Mouse (Mus musculus): ENCODE measurements around the gene Ddx58. TPM values are rescaled to one million over a fixed set of nuclear protein-coding genes. Genes with fewer than 3 reads are reported as not detected.

Ddx58 gene
- polyA plus RNA-seq, 1 experiment: 22.2 TPM

- H3K36me3 ChIP-seq (ENCODE audit: control insufficient read depth, insufficient read depth, low read length): peaks cover 9% of the 10 kb centered on the region
- no peak for DNase-seq (ENCODE audit: low read depth in 1 of 2, low spot score in 2 of 2)
- 82% methylated on average over 2 of the region's 2 CpGs for WGBS
These were observed 47.4 kb downstream of the Ddx58 start for GRCm38 (mm10) chr4:40192246-40192645.

GRCm38 (mm10) chr4:40187956-40188355 is 51.7 kb downstream of the Ddx58 start:
- DNase-seq (ENCODE audit: low read depth in 1 of 2, low spot score in 2 of 2): no peak
- Histone ChIP-seq H3K4me3 (ENCODE audit: extremely low read depth, insufficient read depth, insufficient read length) (no peak overlapping the region), H3K36me3 (ENCODE audit: control insufficient read depth, insufficient read depth, low read length) (peaks cover 9% of the 10 kb centered on the region), H3K27ac (ENCODE audit: insufficient read depth, low read length) (no peak overlapping the region), H3K4me1 (ENCODE audit: control insufficient read depth, insufficient read depth, insufficient read length) (no peaks in the 10 kb centered on the region), H3K27me3 (ENCODE audit: control insufficient read depth, insufficient read depth, low read length) (no peaks in the 10 kb centered on the region)
- TF ChIP-seq POLR2A (IDR thresholded peaks at IDR 0.05; ENCODE audit: low read depth, low read length) (no peak), CTCF (IDR thresholded peaks at IDR 0.05; ENCODE audit: extremely low read depth, insufficient read depth, insufficient read length, insufficient replicate concordance) (no peak)
- 94% methylated on average over 7 of the region's 7 CpGs for WGBS

More at GRCm38 (mm10) chr4:40192246-40192645, 47.4 kb downstream of the Ddx58 start:
- Histone ChIP-seq H3K27me3 (ENCODE audit: control insufficient read depth, insufficient read depth, low read length) (no peaks in the 10 kb centered on the region), H3K4me3 (ENCODE audit: extremely low read depth, insufficient read depth, insufficient read length) (no peak overlapping the region), H3K27ac (ENCODE audit: insufficient read depth, low read length) (no peak overlapping the region), H3K4me1 (ENCODE audit: control insufficient read depth, insufficient read depth, insufficient read length) (no peaks in the 10 kb centered on the region)
- TF ChIP-seq POLR2A (IDR thresholded peaks at IDR 0.05; ENCODE audit: low read depth, low read length): no peak
- TF ChIP-seq CTCF (IDR thresholded peaks at IDR 0.05; ENCODE audit: extremely low read depth, insufficient read depth, insufficient read length, insufficient replicate concordance): no peak

DNA sequence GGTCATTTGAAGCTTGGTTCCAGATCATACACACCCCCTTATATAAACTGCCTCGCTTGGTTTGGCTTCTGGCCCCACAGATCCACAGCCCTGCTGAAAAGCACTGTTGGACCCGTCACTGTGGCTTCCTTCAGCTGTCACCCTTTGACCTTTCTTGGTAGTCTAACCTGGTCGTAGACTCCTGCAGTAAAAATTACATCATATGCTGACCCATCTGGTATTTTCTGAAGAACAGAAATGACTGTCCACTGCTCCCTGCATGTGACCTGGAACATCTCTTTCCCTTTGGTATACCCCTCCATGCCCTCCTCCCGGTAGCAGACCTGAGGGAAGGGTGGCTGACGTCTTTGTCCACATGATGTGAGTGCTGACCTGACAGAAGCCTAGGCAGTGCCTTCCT is 55.2 kb downstream of the Ddx58 start:
- H3K4me1 ChIP-seq (ENCODE audit: control insufficient read depth, insufficient read depth, insufficient read length): no peaks in the 10 kb centered on the region
- 92% methylated on average over 5 of the region's 5 CpGs for WGBS
- no peak overlapping the region for H3K4me3 ChIP-seq (ENCODE audit: extremely low read depth, insufficient read depth, insufficient read length)
- no peaks in the 10 kb centered on the region for H3K27me3 ChIP-seq (ENCODE audit: control insufficient read depth, insufficient read depth, low read length)
- TF ChIP-seq POLR2A (IDR thresholded peaks at IDR 0.05; ENCODE audit: low read depth, low read length) (no peak), CTCF (IDR thresholded peaks at IDR 0.05; ENCODE audit: extremely low read depth, insufficient read depth, insufficient read length, insufficient replicate concordance) (no peak)
- peaks cover 4% of the 10 kb centered on the region for H3K36me3 ChIP-seq (ENCODE audit: control insufficient read depth, insufficient read depth, low read length)
- DNase-seq (ENCODE audit: low read depth in 1 of 2, low spot score in 2 of 2): no peak
- no peak overlapping the region for H3K27ac ChIP-seq (ENCODE audit: insufficient read depth, low read length)

GRCm38 (mm10) chr4:40183781-40184180 is 55.8 kb downstream of the Ddx58 start:
- Histone ChIP-seq H3K4me1 (ENCODE audit: control insufficient read depth, insufficient read depth, insufficient read length) (no peaks in the 10 kb centered on the region), H3K27me3 (ENCODE audit: control insufficient read depth, insufficient read depth, low read length) (no peaks in the 10 kb centered on the region), H3K36me3 (ENCODE audit: control insufficient read depth, insufficient read depth, low read length) (peaks cover 4% of the 10 kb centered on the region; the same call in 1 of the 2 replicates), H3K27ac (ENCODE audit: insufficient read depth, low read length) (no peak overlapping the region), H3K4me3 (ENCODE audit: extremely low read depth, insufficient read depth, insufficient read length) (no peak overlapping the region)
- WGBS: 96% methylated on average over 6 of the region's 6 CpGs
- no peak for TF ChIP-seq CTCF (IDR thresholded peaks at IDR 0.05; ENCODE audit: extremely low read depth, insufficient read depth, insufficient read length, insufficient replicate concordance)
- TF ChIP-seq POLR2A (IDR thresholded peaks at IDR 0.05; ENCODE audit: low read depth, low read length): no peak
- no peak for DNase-seq (ENCODE audit: low read depth in 1 of 2, low spot score in 2 of 2)

- Histone ChIP-seq H3K4me1 (ENCODE audit: control insufficient read depth, insufficient read depth, insufficient read length) (no peaks in the 10 kb centered on the region), H3K27ac (ENCODE audit: insufficient read depth, low read length) (no peak overlapping the region), H3K36me3 (ENCODE audit: control insufficient read depth, insufficient read depth, low read length) (peaks cover 5% of the 10 kb centered on the region; the same call in 1 of the 2 replicates), H3K27me3 (ENCODE audit: control insufficient read depth, insufficient read depth, low read length) (no peaks in the 10 kb centered on the region), H3K4me3 (ENCODE audit: extremely low read depth, insufficient read depth, insufficient read length) (no peak overlapping the region)
- 51% methylated on average over 14 of the region's 14 CpGs for WGBS
- DNase-seq (ENCODE audit: low read depth in 1 of 2, low spot score in 2 of 2): peak; percentile 14 to 58
- TF ChIP-seq POLR2A (IDR thresholded peaks at IDR 0.05; ENCODE audit: low read depth, low read length) (no peak), CTCF (IDR thresholded peaks at IDR 0.05; ENCODE audit: extremely low read depth, insufficient read depth, insufficient read length, insufficient replicate concordance) (peak; percentile 64; the same call in 1 of the 2 replicates)
These were observed 56.8 kb downstream of the Ddx58 start for GRCm38 (mm10) chr4:40182651-40183320.

DNA sequence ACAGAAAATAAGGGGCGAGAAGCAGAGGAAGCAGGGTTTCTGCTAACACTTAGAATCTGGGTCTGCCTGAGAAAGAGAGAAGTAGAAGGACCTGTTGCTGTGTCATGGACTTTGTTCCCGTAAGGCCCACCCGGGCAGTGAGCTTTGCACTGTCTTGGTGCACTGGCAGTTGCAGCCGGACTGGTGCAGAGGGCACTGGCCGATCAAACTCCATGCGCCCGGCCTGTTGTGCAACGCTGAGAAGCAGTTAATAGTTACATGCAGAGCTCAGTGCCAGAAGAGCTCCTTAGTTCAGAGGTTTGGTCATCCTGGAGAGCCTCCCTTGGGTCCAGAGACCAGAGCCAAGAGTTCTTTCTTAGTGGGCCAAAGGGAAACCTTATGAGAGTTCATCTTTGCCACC is 57.9 kb downstream of the Ddx58 start:
- H3K27ac ChIP-seq (ENCODE audit: insufficient read depth, low read length): no peak overlapping the region
- no peak overlapping the region for H3K4me3 ChIP-seq (ENCODE audit: extremely low read depth, insufficient read depth, insufficient read length)
- H3K27me3 ChIP-seq (ENCODE audit: control insufficient read depth, insufficient read depth, low read length): no peaks in the 10 kb centered on the region
- no peak for DNase-seq (ENCODE audit: low read depth in 1 of 2, low spot score in 2 of 2)
- no peaks in the 10 kb centered on the region for H3K4me1 ChIP-seq (ENCODE audit: control insufficient read depth, insufficient read depth, insufficient read length)
- peaks cover 8% of the 10 kb centered on the region; the same call in 1 of the 2 replicates for H3K36me3 ChIP-seq (ENCODE audit: control insufficient read depth, insufficient read depth, low read length)
- WGBS: 95% methylated on average over 8 of the region's 8 CpGs
- TF ChIP-seq POLR2A (IDR thresholded peaks at IDR 0.05; ENCODE audit: low read depth, low read length) (no peak), CTCF (IDR thresholded peaks at IDR 0.05; ENCODE audit: extremely low read depth, insufficient read depth, insufficient read length, insufficient replicate concordance) (no peak)

- no peak overlapping the region for H3K27ac ChIP-seq (ENCODE audit: insufficient read depth, low read length)
These were observed 59.6 kb downstream of the Ddx58 start for GRCm38 (mm10) chr4:40180046-40180445.

More at GRCm38 (mm10) chr4:40180046-40180445, 59.6 kb downstream of the Ddx58 start:
- 92% methylated on average over 6 of the region's 6 CpGs for WGBS
- H3K4me3 ChIP-seq (ENCODE audit: extremely low read depth, insufficient read depth, insufficient read length): no peak overlapping the region
- no peak for DNase-seq (ENCODE audit: low read depth in 1 of 2, low spot score in 2 of 2)
- TF ChIP-seq CTCF (IDR thresholded peaks at IDR 0.05; ENCODE audit: extremely low read depth, insufficient read depth, insufficient read length, insufficient replicate concordance): no peak
- H3K36me3 ChIP-seq (ENCODE audit: control insufficient read depth, insufficient read depth, low read length): peaks cover 9% of the 10 kb centered on the region; the same call in 1 of the 2 replicates
- no peaks in the 10 kb centered on the region for H3K27me3 ChIP-seq (ENCODE audit: control insufficient read depth, insufficient read depth, low read length)
- no peaks in the 10 kb centered on the region for H3K4me1 ChIP-seq (ENCODE audit: control insufficient read depth, insufficient read depth, insufficient read length)

Data from spleen, adult 2 months (tissue).